Comparison of ENCODE assay signal across 18 mouse cellular contexts in genomic region chr13:45681196-45681595, GRCm38 (mm10).
DNase-seq lines count a peak whose midpoint lies in the region; ATAC-seq lines count a peak whose summit lies in the region.
"Had no signal": no experiment of that assay in that cellular context is flagged by ENCODE, and none has a peak within 500 bp of the region (broad histone marks: within the 10 kb centered on the region; RNA-seq: fewer than 3 reads in every experiment).

No protein-coding gene starts in this region.

- peak; percentile 58 for DNase-seq in kidney, adult 9 months
- no peak for DNase-seq in kidney, adult 18-20 months
- peak; percentile 70 to 79 for DNase-seq in heart, adult 9 months (ENCODE audit: low spot score in 2 of 2)
- peak; percentile 11 to 18 for DNase-seq in heart, postnatal 14 days
- peak; percentile 57 for DNase-seq in lung, postnatal 10 days
- DNase-seq in urinary bladder, postnatal 14 days (ENCODE audit: low spot score) = no peak
- DNase-seq in hindbrain, embryonic 11.5 days (ENCODE audit: low spot score) = no peak
- DNase-seq: cerebellum, adult 2 months; midbrain, embryonic 14.5 days; right cerebral cortex, postnatal 4 days; thymus, postnatal 14 days had no signal

- no peak for ATAC-seq in hindbrain, embryonic 11.5 days (ENCODE audit: low FRiP score)
- ATAC-seq: CD4-positive, CD25-positive, alpha-beta regulatory T cell, adult 4 months; forebrain, embryonic 14.5 days had no signal

- intact Hi-C loops in heart, postnatal 14 days (cut with DNase I) = loop anchor here (5.0 kb wide), 1 partner anchor 281 kb away; no protein-coding TSS in a partner anchor

- H3K4me3 ChIP-seq in hindbrain, embryonic 11.5 days (ENCODE audit: low read depth, low read length) = no peak overlapping the region
- H3K4me3 ChIP-seq: embryonic facial prominence, embryonic 15.5 days; hindbrain, embryonic 15.5 days; left cerebral cortex, adult 2 months; neural tube, embryonic 13.5 days had no signal

- H3K4me1 ChIP-seq in hindbrain, embryonic 11.5 days (replicated peaks; ENCODE audit: control insufficient read depth, insufficient read depth, low read length) = no peaks in the 10 kb centered on the region
- H3K4me1 ChIP-seq: embryonic facial prominence, embryonic 15.5 days had no signal

- no peaks in the 10 kb centered on the region for H3K9me3 ChIP-seq in hindbrain, embryonic 11.5 days (ENCODE audit: control insufficient read depth, low read length)
- H3K9me3 ChIP-seq: embryonic facial prominence, embryonic 15.5 days; hindbrain, embryonic 15.5 days; neural tube, embryonic 13.5 days had no signal

- H3K9ac ChIP-seq in hindbrain, embryonic 11.5 days (ENCODE audit: low read depth, low read length) = no peak overlapping the region
- H3K9ac ChIP-seq: embryonic facial prominence, embryonic 15.5 days; hindbrain, embryonic 15.5 days; neural tube, embryonic 13.5 days had no signal

- H3K27me3 ChIP-seq in hindbrain, embryonic 11.5 days (ENCODE audit: control insufficient read depth, insufficient read depth, low read length) = no peaks in the 10 kb centered on the region
- H3K27me3 ChIP-seq: embryonic facial prominence, embryonic 15.5 days; hindbrain, embryonic 15.5 days; neural tube, embryonic 13.5 days had no signal

- H3K4me2 ChIP-seq in hindbrain, embryonic 11.5 days (replicated peaks; ENCODE audit: low read depth, low read length) = no peak overlapping the region
- H3K4me2 ChIP-seq: embryonic facial prominence, embryonic 15.5 days; hindbrain, embryonic 15.5 days; liver, embryonic 11.5 days; neural tube, embryonic 13.5 days had no signal

- WGBS in hindbrain, embryonic 11.5 days = 91% methylated on average over 5 of the region's 5 CpGs

- no peak overlapping the region for H3K27ac ChIP-seq in hindbrain, embryonic 11.5 days (ENCODE audit: low read depth, low read length)
- H3K27ac ChIP-seq: embryonic facial prominence, embryonic 15.5 days; hindbrain, embryonic 15.5 days; left cerebral cortex, adult 2 months; neural tube, embryonic 13.5 days had no signal

- H3K36me3 ChIP-seq in hindbrain, embryonic 11.5 days (ENCODE audit: control insufficient read depth, insufficient read depth, low read length) = no peaks in the 10 kb centered on the region
- H3K36me3 ChIP-seq: embryonic facial prominence, embryonic 15.5 days; hindbrain, embryonic 15.5 days; neural tube, embryonic 13.5 days had no signal

Comparison
In these comparisons a context has a peak if more than half of its experiments do, and no peak if none do; other contexts are left out.
1. DNase-seq: peak in kidney, adult 9 months (single experiment), heart, adult 9 months (2 of 2), heart, postnatal 14 days (2 of 2) and lung, postnatal 10 days (single experiment); none in kidney, adult 18-20 months (single experiment), urinary bladder, postnatal 14 days (single experiment) and hindbrain, embryonic 11.5 days (single experiment).